Mouse (Mus musculus) liver, embryonic 18 days (tissue): ENCODE data around the gene Gmps. TPM values are rescaled to one million over a fixed set of nuclear protein-coding genes. Genes with fewer than 3 reads are reported as not detected.

ENCODE experiments used
- polyA plus RNA-seq: library from polyadenylated mRNA; depleted of rRNA; stranded (reverse); fragments of >200 nt; gene quantifications from 2 replicates; pipeline ENCODE4 v1.2.3, GENCODE M21; 2012; rRNA removed

Gene Gmps
- polyA plus RNA-seq: 5.5 and 5.6 TPM in 2 replicates

DNA sequence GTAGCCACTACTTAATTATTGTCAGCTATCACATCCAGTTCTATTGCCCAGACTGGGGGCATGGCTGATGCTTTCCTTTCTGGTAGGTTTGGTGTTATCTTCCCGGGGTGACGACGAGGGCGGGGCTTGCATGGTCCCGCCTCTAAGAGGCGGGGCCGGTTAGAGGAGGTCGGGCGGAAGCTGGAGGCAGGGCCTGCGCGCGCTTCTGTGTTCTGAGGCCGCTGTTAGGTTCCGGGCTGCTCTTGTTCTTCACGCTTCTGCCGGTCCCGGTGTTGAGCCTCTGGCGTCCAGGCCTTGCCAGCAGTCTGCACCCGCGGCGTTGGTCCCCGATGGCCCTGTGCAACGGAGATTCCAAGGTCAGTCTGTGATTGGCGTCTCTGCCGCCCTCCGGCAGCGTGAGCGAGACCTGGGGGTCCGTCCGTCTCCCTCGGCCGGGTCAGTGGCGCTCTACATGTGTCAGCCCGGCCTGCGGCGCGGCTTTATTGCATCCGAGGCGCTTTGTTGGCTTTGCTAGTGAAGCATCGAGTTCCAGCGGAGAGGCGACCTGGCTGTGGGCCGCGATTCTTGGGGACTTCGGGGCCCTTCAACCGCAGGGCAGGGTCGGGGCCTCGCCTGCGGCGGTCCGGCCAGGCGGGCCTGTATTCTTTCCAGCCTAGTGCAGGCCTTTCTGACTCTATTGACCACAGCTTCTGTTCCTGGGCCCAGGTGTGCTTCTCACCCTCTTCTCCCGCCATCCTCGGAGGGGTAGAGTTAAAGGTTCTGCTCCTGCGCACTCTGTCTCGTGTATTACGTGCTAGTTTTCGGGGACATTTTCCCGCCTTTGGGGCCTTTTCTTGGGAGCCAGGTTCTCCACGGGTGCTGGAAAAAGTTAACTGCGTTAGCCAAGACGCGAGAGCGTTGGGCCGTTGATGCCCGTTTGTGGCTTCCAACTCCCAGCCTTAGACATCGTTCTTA, at the start of gene Gmps:
Gmps (plus strand) TSS at position 152 of the 954 bp plus-strand sequence.

DNA sequence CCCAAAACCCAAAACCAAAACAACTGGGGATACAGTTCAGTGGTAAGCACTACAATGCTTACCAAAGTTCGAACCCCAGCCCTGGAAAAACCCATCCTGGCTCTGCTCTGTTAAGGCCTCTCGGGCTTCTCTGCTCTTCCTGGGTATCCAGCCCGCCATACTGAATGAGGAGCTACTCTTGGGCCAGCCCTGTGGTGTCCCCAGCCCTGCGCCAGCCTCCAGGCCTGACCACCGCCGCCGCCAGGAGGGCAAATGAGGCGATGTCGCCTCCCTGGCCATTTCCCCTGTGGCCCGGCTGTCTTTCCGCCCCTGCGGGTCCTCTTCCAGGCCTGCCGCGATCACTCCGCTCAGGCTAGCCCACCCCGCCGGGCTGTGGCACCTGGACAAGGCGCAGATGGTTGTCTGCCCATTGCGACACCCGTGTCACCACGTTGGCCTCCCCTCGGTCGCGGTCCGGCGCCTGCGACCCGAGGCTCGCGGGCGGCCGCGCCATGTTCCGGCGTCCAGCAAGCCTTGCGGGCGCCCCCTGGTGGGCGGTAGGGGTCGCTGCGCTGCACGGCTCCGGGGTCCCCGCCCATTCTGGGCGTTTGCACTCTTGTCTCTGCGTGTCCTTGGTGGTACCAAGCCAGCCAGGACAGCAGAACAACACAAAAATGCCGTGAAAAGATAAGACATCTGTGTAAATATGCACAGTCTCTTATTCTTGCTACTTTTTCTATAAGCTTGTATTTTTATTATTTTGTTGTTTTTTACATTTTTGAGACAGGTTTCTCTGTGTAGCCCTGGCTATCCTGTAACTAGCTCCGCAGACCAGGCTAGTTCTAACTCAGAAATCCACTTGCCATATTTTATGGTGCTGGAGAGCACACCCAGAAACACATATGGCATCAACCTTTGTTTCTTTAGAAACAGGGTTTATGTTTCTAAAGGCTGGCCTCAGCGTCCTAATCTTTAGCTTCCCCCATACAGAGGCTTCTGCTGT, 46.7 kb upstream of the Gmps start, which contains the start of gene E130311K13Rik:
E130311K13Rik (minus strand) TSS at position 595 of the 982 bp plus-strand sequence.

DNA sequence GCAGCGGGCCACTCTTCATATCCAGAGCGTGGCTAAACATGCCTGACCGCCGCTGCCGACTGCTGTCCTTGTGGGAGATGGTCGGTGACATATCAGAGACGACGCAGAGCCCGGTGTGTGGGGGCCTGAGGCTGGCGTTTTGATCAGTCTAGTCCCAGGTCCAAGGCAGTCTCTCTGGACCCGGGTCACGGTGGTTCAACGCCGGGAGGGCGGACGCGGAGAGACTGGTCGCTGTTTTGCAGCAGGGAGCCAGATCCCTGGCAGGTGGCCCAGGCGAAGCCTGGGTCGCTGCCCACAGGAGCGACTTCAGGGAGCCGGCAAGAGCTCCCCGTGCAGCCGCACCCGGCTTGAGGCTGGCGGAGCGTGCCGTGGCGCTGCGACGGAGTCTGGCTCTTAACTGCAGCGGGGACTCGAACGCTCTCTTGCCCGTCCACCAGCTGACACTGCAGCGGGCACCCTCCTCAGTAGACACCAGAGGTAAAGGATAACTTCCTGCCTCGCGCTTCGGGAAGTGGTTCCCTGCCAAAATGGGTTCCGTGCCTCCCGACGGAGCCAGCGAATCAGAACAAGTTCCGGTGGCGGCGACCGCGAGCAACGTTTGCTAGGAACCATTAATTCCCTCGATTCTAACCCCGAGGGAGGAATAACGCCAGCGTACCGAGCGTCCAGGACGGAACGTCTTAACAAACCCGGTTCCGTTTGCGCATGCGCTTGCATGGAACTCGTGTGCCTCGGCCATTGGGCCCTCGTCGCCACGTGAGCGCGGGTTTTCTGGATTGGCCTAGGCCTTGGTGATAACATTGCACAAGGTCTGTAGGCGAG, 11.6 kb upstream of the Gmps start, which contains the start of gene Slc33a1:
Slc33a1 (minus strand) TSS at position 669 of the 822 bp plus-strand sequence.

Other genes starting within 250 kb of the Gmps start
- 0.17 and 0.18 TPM in 2 replicates for gene Plch1, start 76.6 kb upstream of the Gmps start, polyA plus RNA-seq
- 1.4 and 1.8 TPM in 2 replicates for gene E130311K13Rik, start 46.6 kb upstream of the Gmps start, polyA plus RNA-seq
- 13.5 and 14.1 TPM in 2 replicates for gene Slc33a1, start 11.3 kb upstream of the Gmps start, polyA plus RNA-seq
- gene Vmn2r1, start 105.4 kb downstream of the Gmps start, polyA plus RNA-seq: under 0.01 and 0.01 TPM in 2 replicates
- gene Vmn2r2, start 165.8 kb downstream of the Gmps start, polyA plus RNA-seq: not detected in 2 replicates